Mouse (Mus musculus) gastrocnemius, postnatal 4 days (tissue): ENCODE results near the gene Rptn. TPM values are rescaled to one million over a fixed set of nuclear protein-coding genes. Genes with fewer than 3 reads are reported as not detected.
A peak's percentile ranks its signal among the peaks of the same experiment; 100 is the strongest.
"Not testable (repeated sequence)": the region's sequence is repeated elsewhere in the genome, so short reads cannot be mapped to it uniquely, and the experiment has no call there.

Experiments
- DNase-seq, 2 experiments: peaks; one replicate each; pipeline ENCODE4 v3.0.0; 2021 to 2022; ENCODE audit warnings: low spot score in 2 of 2, mixed read lengths in 2 of 2
- long read RNA-seq, 2 experiments: library from polyadenylated mRNA; stranded (forward); transcript quantifications; one replicate each; pipeline ENCODE4 v2.0.0; 2021
- total RNA-seq, 2 experiments: library from RNA; stranded (reverse); gene quantifications; 2 replicates each; pipeline ENCODE4 v1.2.3; 2021

Rptn gene
- not detected for total RNA-seq
- long read RNA-seq, experiment 1: 0 reads
- long read RNA-seq, experiment 2: 0 reads

DNA sequence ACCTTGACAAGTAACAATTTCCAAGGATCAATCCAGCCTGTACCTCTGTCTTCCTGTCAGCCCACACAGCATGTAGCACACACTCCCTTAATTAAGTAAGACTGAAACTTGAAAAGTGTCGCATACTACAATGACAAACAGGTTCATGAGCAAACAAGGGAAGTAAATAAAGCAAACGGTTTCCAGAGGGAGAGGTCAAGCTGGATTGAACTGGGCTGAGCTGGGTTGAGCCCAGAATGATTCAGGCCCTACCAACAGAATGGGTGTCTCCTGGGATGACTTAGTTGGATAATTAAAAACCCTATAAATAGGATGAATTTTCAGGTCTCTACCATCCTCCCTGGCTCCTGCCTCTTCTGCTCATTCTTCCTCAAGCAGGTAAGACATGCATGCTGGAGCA lies at the start of gene Rptn:
Gene Rptn (plus strand): TSS at position 334 of the 400 bp plus-strand sequence.
- no peak for DNase-seq

DNA sequence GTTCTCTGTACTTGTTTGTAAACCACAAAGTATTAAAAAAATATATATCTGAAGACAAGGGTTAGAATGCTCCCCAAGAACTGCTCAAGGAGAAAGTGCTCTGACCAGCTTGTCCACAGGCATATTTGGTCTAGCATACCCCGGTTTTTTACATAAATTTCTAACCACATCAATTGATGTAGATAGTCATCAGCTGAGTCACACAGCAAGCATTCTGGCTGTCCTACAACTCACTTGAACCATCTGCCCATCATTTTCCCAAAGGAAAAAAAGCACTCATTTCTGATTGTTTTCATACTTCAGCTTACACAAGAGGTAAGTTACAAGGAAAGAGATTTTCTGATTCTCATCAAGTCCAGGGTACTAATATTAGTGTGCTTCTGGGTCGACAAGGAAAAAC lies 46.6 kb upstream of the Rptn start:
- DNase-seq: no peak

DNA sequence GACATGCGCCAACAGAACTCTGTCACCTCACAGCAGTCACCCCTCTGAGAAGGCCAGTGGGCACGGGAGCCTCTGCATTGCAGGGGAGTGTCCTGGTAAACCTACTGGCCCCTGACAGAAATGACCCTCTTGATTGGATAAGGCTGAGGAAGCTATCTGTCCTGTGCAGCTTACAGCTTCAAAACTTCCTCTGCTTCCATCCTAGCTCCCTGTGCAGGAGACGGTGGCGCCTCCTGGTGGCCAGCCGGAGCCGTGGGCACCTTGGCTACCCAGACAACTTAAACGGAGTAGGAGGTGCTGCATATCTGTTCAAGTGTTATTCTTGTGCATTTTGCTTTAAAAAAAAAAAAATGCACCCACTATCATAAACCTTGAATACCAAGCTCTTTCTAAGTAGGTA lies 33.5 kb upstream of the Rptn start:
- DNase-seq: peak; percentile 33 to 57

DNA sequence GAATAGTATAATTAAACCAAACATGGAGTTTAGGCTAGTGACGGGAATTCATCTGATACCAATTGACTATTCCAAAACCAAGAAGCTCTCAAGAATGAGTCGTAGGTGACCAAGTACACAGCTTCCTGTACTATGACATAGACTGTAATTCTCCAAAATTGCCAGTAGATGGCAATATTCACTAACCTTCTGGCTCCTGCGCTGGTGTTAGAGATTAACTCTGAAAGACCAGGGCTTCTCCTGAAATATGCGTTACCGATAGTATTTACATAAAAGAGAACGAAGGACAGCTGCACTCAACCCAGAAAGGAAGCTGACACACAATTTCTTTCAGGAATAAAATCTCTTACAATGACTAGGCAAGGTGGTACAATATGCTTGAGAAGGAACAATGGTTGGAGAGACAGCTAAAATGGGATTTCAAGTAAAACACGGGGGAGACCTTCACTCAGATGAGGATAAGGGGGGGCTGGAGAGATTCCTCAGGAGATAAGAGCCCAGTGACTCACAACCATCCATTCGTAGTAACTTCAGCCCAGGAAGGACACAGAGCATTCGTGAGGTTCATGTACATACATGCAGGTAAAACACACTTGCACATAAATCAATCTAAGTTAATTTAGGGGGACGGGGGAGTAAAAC lies 31.4 kb upstream of the Rptn start:
- no peak for DNase-seq

DNA sequence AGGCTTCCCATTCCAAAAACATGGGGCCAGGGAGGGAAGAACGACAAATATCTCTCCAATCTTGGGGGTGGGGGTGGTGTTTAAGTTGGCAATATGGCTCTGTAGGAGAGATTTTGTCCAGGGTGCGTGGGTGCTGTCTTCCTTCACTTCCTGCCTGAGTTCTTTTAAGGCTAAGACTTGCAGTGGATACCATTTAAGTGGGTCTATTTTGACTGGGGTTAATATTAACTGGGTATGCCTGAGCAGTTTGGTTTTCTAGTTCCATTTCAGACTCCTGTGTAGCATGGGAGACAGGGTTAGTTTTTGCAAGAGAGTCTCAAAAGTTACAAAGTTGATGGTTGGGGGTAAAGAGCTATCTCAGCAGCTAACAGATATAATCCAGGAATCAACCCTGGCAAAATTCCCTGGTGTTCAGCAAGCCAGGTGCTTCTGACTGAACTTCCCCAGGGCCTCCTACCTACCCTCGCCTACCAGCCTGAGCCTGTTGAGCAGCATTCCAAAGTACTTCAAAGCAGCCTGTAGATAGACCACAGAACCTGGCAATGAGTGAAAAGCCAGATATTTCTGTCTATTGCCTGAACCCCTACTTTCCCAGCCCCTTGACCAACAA lies 26.4 kb upstream of the Rptn start:
- no peak for DNase-seq

DNA sequence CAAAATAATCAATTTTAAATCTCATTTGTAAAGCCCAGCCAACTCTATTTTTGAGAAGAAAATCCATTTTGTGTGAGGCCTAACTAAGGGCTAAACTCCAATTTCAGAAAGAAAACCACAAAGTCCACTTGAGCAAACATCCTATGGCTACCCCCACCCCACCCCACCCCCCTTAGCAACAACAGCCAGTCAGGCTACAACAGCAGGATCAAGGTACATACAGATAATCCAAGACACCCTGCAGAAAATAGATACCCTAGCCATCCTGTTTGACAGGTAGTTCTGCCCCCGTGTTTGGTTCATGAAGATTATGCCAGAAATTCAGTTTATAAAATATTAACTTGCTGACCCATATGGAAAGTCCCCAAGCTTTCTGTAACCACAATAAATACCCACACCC lies 25.3 kb upstream of the Rptn start:
- no peak for DNase-seq

DNA sequence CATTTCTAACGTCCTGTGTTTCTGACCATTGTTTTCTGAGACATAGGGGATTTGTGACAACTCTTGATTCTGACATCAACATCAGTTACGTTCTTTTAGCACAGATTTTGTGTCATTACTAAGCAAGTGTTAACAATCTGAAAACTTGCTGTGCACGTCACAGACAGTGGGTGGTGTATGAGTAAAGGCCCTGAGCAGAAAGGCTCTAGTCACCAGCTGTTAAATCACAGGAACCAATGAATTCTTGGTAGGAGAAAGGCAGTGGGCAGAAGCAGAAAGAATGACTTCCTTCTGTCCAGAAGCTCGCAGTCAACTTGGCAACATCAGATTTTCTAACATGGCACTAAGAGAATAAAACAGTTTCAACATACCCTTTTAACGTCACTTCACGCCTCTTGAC lies 20.1 kb upstream of the Rptn start:
- no peak for DNase-seq

DNA sequence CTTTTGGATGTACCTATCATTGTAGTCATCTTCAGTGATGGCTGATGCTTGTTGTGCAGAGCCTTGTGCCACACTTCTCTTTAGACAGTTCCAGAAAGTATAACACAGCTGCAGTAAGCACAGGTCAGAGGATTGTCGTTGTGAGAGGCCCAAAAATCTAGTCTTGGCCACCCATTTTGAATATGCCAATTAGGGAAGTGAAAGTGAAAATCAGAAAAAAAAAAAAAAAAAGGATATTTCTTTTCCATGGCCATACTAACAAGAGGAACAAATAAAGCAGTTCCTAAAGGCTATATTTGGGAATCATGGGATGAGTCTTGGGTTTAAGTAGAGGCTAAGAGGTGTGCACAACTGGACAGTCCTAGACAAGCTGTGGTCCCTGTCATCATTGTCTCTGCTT lies 18.3 kb upstream of the Rptn start:
- DNase-seq: no peak

DNA sequence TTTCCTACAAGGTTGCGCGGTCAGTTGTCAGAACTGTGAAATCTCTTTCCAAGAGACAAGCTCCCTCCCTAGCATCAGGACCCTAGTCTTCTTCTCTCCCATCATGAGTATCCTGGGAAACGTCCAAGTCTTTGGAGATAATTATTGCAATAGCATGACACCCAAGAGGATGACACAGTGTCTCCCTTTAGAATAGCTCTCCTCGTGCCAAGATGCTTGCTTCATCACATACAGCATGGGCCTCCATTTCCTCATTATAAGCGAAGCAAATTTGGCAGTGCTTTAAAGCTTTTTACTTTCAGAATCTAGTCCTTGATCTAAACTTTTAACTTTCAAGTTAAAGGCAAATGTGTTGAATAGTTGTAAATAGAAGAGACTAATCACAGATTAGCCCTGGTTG lies 17.9 kb upstream of the Rptn start:
- DNase-seq: no peak

DNA sequence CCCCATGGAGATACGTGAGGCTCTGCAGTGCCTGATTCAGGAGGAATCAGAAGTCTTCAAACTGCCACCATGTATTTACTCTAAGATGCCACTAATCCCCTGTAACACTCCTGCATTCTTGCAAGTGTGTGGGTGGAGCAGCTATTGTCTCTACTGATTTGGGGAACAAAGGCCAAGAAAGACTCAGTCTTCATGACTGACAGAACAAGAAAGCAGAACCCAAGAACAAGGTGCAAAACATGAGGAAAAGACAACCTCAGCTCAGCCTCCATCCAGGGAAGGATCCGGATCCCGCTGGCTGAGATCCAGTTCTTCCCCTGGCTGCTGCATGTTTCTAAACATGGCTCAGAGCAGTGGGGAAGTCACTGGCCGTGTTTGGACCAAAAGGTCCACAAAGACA lies 15.4 kb upstream of the Rptn start:
- DNase-seq: no peak

DNA sequence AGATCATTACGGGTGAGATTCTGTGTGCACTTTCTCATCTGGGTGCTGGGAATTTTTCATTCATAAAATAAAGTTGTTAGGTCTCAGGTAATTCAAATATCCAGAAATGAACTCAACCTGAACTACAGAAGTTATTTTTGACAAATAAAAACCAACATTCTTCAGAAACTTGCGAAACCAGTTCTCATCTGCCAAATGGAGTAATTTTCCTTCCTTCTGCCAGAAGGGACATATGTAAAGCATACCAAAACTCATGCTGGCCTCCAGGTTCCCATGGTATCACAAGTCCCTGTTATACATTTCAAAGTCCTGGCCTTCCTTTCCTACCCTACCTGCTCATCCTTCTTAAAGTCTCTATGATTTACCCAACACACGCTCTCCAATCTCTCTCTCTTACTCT lies 10.4 kb downstream of the Rptn start:
- DNase-seq: no peak

DNA sequence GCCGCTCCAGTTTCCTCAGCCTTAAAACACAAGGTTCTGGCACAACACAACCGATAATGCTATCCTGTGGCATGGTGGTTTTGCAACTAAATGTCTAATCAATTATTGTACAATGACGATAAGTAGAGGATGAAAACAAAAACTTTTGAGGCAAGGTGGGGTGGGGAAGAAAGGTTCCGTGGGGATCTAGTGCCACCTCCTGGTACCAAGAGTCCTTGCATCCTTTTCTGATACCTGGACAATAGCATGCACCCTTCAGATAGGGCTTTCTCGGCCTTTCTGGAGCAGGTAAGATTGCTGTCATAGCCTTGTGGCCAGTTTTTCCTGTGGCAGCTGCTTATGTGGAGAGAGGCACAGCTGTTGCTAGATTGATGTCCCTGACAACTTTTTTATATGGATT lies 13.5 kb downstream of the Rptn start:
- DNase-seq: no peak

DNA sequence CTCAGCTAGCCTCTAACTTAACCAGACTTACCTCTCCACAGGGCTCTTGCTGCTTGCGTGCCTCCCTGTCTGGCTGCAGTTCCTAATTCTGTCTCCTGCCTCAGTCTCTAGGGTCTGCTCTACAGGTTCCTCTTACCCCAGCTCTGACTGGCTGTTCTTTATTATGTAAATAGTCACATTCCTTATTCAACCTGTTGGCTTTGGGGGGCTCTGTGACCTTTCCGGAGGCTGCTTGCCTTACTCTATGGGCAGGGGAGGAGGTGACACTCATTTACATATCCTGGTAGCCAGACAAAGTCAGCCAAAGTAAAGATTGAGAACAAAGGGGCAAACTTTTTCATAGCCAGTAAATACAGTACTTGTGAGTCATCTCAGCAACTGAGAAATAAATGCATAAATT lies 18.4 kb downstream of the Rptn start:
- no peak for DNase-seq

DNA sequence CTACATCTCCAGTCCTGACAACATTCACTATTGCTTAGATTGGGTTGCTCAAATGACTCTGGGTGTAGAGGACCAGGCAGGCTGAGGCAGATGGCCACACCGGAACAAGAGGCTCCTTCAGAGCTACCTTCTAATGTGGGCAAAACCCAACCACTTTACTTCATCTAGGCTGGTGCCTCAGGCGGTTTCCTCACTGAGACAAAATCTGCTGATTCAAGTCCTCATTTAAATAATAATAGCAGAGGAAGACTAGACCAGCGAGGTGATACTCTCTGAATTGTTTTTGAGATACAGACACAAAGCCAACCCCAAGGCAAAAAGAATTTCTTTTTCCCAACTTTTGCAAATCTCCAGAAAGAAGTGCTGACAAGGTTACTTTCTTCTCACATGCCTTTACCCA lies 38.2 kb downstream of the Rptn start:
- DNase-seq: no peak

DNA sequence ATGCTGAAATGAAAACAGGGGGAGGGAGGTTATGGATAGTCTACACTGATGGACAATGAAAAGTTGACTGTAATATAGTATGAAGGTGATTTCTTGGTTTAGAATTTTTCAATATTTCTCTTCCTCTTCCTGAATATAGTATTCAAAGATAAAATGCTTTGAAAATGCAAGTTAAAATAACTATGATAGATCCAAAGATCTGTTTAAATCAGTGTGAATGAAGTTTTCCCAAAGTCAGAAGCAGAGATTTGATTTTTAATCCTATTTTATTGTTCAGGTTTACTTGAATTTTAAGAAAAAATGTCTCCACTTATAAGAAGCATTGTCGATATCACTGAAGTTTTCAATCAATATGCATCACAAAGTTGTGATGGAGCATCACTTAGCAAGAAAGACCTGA lies 48.5 kb downstream of the Rptn start, which contains the start of gene Tchh:
Gene Tchh (plus strand): TSS at position 301 of the 400 bp plus-strand sequence.
- DNase-seq: no peak

DNA sequence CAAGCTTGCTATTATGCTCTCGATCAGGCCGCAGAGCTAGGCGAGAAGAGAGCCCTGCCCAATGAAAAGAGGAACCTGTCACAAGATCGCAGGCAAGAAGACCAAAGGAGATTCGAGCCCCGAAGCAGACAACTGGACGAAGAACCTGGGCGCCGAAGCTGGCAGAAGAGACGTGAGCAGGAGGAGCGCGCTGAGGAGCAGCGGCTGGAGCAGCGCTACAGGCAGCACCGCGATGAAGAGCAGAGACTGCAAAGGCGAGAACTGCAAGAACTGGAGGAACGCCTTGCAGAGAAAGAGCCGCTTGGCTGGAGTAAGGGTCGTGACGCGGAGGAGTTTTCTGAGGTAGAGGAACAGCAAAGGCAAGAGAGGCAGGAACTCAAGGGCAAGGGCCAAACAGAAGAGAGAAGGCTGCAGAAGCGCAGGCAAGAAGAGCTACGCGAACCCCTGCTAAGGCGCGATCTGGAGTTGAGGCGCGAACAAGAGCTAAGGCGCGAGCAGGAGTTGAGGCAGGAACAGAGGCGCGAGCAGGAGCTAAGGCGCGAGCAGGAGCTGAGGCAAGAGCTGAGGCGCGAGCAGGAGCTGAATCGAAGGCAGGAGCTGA lies 50.1 kb downstream of the Rptn start:
- peak in 1 of 2 experiments; percentile 25 for DNase-seq

DNA sequence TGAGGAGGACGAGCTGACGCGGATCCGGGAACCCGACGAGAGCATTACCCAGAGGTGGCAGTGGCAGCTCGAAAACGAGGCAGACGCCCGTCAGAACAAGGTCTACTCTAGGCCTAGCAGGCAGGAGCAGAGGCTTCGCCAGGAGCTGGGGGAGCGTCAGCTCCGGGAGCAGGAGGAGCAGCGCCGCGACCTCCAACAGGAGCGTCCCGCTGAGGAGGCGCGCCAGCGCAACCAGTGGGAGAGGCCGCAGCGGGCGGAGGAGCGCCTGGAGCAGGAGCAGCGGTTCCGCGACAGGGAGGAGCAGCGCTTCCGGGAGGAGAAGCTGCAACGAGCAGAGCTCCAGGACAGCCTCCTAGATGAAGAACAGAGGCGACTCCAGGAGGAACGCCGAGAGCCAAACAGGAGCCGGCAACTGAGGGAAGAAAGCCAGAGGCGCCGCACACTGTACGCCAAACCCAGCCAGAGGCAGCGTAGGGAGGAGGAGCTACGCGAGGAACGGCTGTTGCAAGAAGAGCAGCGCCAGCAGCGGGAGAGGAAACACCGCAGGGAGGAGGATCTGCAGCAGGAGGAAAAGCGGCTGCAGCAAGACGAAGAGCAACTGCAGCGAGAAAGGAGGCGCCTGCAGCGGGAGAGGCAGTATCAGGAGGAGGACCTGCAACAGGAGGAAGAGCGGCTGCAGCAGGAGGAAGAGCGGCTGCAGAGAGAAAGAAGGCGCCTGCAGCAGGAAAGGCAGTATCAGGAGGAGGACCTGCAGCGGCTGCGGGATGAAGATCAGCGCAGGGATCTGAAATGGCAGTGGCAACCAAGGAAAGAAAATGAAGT lies 51.1 kb downstream of the Rptn start:
- peak; percentile 40 to 66 for DNase-seq

DNA sequence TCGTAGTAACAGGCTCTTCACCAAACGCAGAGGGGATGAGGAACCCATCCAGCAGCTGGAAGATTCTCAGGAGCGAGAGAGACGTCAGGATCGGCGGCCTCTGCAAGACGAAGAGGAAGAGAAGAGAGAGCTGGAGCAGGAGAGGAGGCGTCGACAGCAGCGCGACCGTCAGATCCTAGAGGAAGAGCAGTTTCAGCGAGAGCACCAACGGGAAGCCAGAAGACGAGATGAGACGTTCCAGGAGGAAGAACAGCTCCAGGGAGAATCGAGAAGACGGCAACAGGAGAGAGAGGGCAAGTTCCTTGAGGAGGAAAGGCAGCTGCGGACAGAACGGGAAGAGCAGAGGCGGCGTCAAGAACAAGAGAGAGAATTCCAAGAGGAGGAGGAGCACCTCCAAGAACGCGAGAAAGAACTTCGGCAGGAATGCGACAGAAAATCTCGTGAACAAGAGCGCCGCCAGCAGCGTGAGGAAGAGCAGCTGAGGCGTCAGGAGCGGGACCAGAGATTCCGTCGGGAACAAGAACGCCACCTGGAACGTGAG lies 51.7 kb downstream of the Rptn start:
- DNase-seq: peak in 1 of 2 experiments; percentile 14

DNA sequence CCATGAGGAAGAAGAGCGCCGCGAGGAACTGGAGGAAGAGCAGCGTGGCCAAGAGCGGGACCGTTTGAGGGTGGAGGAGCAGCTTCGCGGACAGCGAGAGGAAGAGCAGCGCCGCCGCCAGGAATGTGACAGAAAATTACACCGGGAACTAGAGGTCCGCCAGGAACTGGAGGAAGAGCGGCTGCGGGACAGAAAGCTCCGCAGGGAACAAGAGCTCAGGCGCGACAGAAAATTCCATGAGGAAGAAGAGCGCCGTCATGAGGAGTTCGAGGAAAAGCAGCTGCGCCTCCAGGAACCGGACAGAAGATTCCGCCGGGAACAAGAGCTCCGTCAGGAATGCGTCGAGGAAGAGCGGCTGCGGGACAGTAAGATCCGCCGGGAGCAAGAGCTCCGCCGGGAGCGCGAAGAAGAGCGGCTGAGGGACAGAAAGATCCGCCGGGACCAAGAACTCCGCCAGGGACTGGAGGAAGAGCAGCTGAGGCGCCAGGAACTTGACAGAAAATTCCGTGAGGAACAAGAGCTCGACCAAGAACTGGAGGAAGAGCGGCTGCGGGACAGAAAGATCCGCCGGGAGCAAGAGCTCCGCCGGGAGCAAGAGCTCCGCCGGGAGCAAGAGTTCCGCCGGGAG lies 52.7 kb downstream of the Rptn start:
- DNase-seq: peak in 1 of 2 experiments; percentile 21

DNA sequence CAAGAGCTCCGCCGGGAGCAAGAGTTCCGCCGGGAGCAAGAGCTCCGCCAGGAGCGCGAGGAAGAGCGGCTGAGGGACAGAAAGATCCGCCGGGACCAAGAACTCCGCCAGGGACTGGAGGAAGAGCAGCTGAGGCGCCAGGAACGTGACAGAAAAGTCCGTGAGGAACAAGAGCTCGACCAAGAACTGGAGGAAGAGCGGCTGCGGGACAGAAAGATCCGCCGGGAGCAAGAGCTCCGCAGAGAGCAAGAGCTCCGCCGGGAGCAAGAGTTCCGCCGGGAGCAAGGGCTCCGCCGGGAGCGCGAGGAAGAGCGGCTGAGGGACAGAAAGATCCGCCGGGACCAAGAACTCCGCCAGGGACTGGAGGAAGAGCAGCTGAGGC lies 53.2 kb downstream of the Rptn start:
- DNase-seq: not testable (repeated sequence)
